8 mouse cellular contexts compared by ENCODE assay signal in genomic region chr14:73385720-73386374, GRCm38 (mm10). TPM values are rescaled to one million over a fixed set of nuclear protein-coding genes. Genes with fewer than 3 reads are reported as not detected.
DNase-seq lines count a peak whose midpoint lies in the region; ATAC-seq and TF ChIP-seq lines count a peak whose summit lies in the region.

No protein-coding gene starts in this region.

- no peak overlapping the region for H3K9ac ChIP-seq in ES-E14 (ENCODE audit: insufficient read depth, low read depth, low read length, poor library complexity, severe bottlenecking)
- H3K9ac ChIP-seq in forebrain, embryonic 13.5 days: no peak overlapping the region
- 0 out of 2 replicates have a peak overlapping the region, but pooled peaks have one; percentile 99 for H3K9ac ChIP-seq in liver, embryonic 15.5 days

- DNase-seq in heart, embryonic 10.5 days (ENCODE audit: low spot score): no peak
- no peak for DNase-seq in heart, adult 11 months
- no peak for DNase-seq in ES-E14 (ENCODE audit: low read depth, low spot score)
- no peak for DNase-seq in right cerebral cortex, postnatal 4 days
- no peak for DNase-seq in urinary bladder, adult 18-20 months (ENCODE audit: low spot score in 2 of 2)

- 0 out of 2 replicates have a peak, but pooled peaks cover 2% of the 10 kb centered on the region for H3K36me3 ChIP-seq in heart, embryonic 10.5 days
- H3K36me3 ChIP-seq in ES-E14 (ENCODE audit: control insufficient read depth, insufficient read depth, low read length, poor library complexity, severe bottlenecking): 0 out of 2 replicates have a peak, but pooled peaks cover 2% of the 10 kb centered on the region
- no peaks in the 10 kb centered on the region for H3K36me3 ChIP-seq in forebrain, embryonic 13.5 days (ENCODE audit: poor library complexity, severe bottlenecking)
- H3K36me3 ChIP-seq in liver, embryonic 15.5 days (replicated peaks): 0 out of 2 replicates have a peak, but pooled peaks cover 2% of the 10 kb centered on the region

- in situ Hi-C loops in ES-E14 (cut with MboI; ENCODE audit: low sequenced_read_pairs in 2 of 2, unreplicated experiment in 2 of 2): no loop called here

- ATAC-seq in forebrain, embryonic 13.5 days: peak; percentile 23
- ATAC-seq in liver, embryonic 15.5 days (ENCODE audit: insufficient read depth): peak; percentile 55
- no peak for ATAC-seq in monocyte, adult 5-6 weeks (replicated peaks; ENCODE audit: insufficient number of reproducible peaks, low FRiP score, low TSS enrichment, poor library complexity, severe bottlenecking)

- H3K27ac ChIP-seq in heart, embryonic 10.5 days: peak overlapping the region; percentile 99
- H3K27ac ChIP-seq in ES-E14 (ENCODE audit: insufficient read depth, low read depth, low read length, poor library complexity, severe bottlenecking): peak overlapping the region; percentile 26; the same call in 1 of the 2 replicates
- 0 out of 2 replicates have a peak overlapping the region, but pooled peaks have one; percentile 92 for H3K27ac ChIP-seq in forebrain, embryonic 13.5 days
- peak overlapping the region; percentile 95 for H3K27ac ChIP-seq in liver, embryonic 15.5 days (replicated peaks)

- H3K4me1 ChIP-seq in heart, embryonic 10.5 days: peaks cover 24% of the 10 kb centered on the region
- H3K4me1 ChIP-seq in ES-E14 (ENCODE audit: control insufficient read depth in 2 of 2, insufficient read depth in 2 of 2, low read length in 2 of 2, poor library complexity in 1 of 2): peaks cover 12 to 13% of the 10 kb centered on the region in 2 experiments; a peak in 3 of 4 replicates
- H3K4me1 ChIP-seq in forebrain, embryonic 13.5 days: peaks cover 47% of the 10 kb centered on the region
- peaks cover 71% of the 10 kb centered on the region for H3K4me1 ChIP-seq in liver, embryonic 15.5 days (replicated peaks)

- WGBS in heart, embryonic 10.5 days: 78% methylated on average over 2 of the region's 2 CpGs
- WGBS in forebrain, embryonic 13.5 days: 85% methylated on average over 2 of the region's 2 CpGs
- 61% methylated on average over 2 of the region's 2 CpGs for WGBS in liver, embryonic 15.5 days (ENCODE audit: insufficient replicate concordance)

- H3K27me3 ChIP-seq in heart, embryonic 10.5 days (ENCODE audit: insufficient read depth, poor library complexity, severe bottlenecking): no peaks in the 10 kb centered on the region
- H3K27me3 ChIP-seq in forebrain, embryonic 13.5 days: no peaks in the 10 kb centered on the region
- no peaks in the 10 kb centered on the region for H3K27me3 ChIP-seq in liver, embryonic 15.5 days

- peak overlapping the region; percentile 66 for H3K4me2 ChIP-seq in forebrain, embryonic 13.5 days
- H3K4me2 ChIP-seq in liver, embryonic 15.5 days: peak overlapping the region; percentile 76

- H3K9me3 ChIP-seq in heart, embryonic 10.5 days: no peaks in the 10 kb centered on the region
- H3K9me3 ChIP-seq in ES-E14 (ENCODE audit: control insufficient read depth, insufficient read depth, low read depth, low read length): no peaks in the 10 kb centered on the region
- no peaks in the 10 kb centered on the region for H3K9me3 ChIP-seq in forebrain, embryonic 13.5 days (replicated peaks)
- no peaks in the 10 kb centered on the region for H3K9me3 ChIP-seq in liver, embryonic 15.5 days (replicated peaks)

- H3K4me3 ChIP-seq in heart, embryonic 10.5 days: peak overlapping the region; percentile 96; the same call in 1 of the 2 replicates
- H3K4me3 ChIP-seq in ES-E14 (ENCODE audit: insufficient read depth in 1 of 2, low read depth in 1 of 2, low read length in 2 of 2, poor library complexity in 1 of 2, severe bottlenecking in 1 of 2): peak overlapping the region in 1 of 2 experiments; percentile 96; a peak in 2 of 4 replicates
- H3K4me3 ChIP-seq in forebrain, embryonic 13.5 days: peak overlapping the region; percentile 92
- peak overlapping the region; percentile 95 for H3K4me3 ChIP-seq in liver, embryonic 15.5 days (replicated peaks)

TF ChIP-seq in ES-E14, 5 proteins besides CTCF, POLR2A, EP300 and RAD21:
- TF ChIP-seq HCFC1 (IDR thresholded peaks at IDR 0.05; ENCODE audit: borderline replicate concordance, insufficient read depth, low read length) (no peak), CHD2 (IDR thresholded peaks at IDR 0.05; ENCODE audit: low read depth, low read length) (no peak), ZNF384 (IDR thresholded peaks at IDR 0.05; ENCODE audit: low read depth, low read length) (no peak), MAFK (IDR thresholded peaks at IDR 0.05; ENCODE audit: insufficient read depth, low read depth, low read length) (no peak), ZC3H11A (IDR thresholded peaks at IDR 0.05; ENCODE audit: borderline replicate concordance, low read depth, low read length) (no peak)

RNA-seq across cellular contexts. Expression of gene Itm2b, which starts 0.8 kb away (rescaled TPM):
- polyA plus RNA-seq in heart, embryonic 10.5 days (2016; fragmentation: Nextera tagmentation; extraction: Ambion mirVana): 330 and 384 TPM in 2 replicates
- total RNA-seq in ES-E14 (2012; rRNA removed): 97.7 and 159 TPM in 2 replicates
- 450 and 508 TPM in 2 replicates for polyA plus RNA-seq in forebrain, embryonic 13.5 days (2015; fragmentation: Nextera tagmentation; extraction: Ambion mirVana)
- polyA plus RNA-seq in liver, embryonic 15.5 days (2015; fragmentation: Nextera tagmentation; extraction: Ambion mirVana): 524 and 538 TPM in 2 replicates
- 1,022 to 1,179 TPM (median 1,153 TPM) in 3 replicates for total RNA-seq in monocyte, adult 5-6 weeks (2017)

Comparison
In these comparisons a context has a peak if more than half of its experiments do, and no peak if none do; other contexts are left out.
1. H3K27ac ChIP-seq: peak in every context shown above with its lines; median percentile 99 in heart, embryonic 10.5 days; 95 in liver, embryonic 15.5 days; 92 in forebrain, embryonic 13.5 days; 26 in ES-E14.